Mouse (Mus musculus): ENCODE data around the gene Capn2. TPM values are rescaled to one million over a fixed set of nuclear protein-coding genes. Genes with fewer than 3 reads are reported as not detected.

Capn2 gene
- total and polyA plus RNA-seq, 3 experiments, result 28.0 to 65.3 (median 63.9) TPM

GRCm38 (mm10) chr1:182489803-182490452 is 27.5 kb downstream of the Capn2 start:
- peak overlapping the region; percentile 58 for H3K27ac ChIP-seq
- H3K4me1 ChIP-seq (ENCODE audit: control insufficient read depth, insufficient read depth, low read length), result peaks cover 25% of the 10 kb centered on the region
- H3K36me3 ChIP-seq (ENCODE audit: control insufficient read depth, insufficient read depth, low read length), result peaks cover 3% of the 10 kb centered on the region; the same call in 1 of the 2 replicates
- peak; percentile 67 for TF ChIP-seq POLR2A (IDR thresholded peaks at IDR 0.05; ENCODE audit: insufficient read depth, low read depth, low read length)
- TF ChIP-seq EP300 (IDR thresholded peaks at IDR 0.05; ENCODE audit: insufficient read depth, low read depth, low read length), result peak; percentile 94
- TF ChIP-seq CTCF (IDR thresholded peaks at IDR 0.05), result peak; percentile 97
- H3K4me3 ChIP-seq, result no peak overlapping the region
- no peaks in the 10 kb centered on the region; the same call in 1 of the 2 replicates for H3K79me2 ChIP-seq (replicated peaks; ENCODE audit: control insufficient read depth, insufficient read depth, low read length)
- 10% methylated on average over 21 of the region's 21 CpGs for WGBS
- intact Hi-C loops (cut with DNase I), result loop anchor here (1.0 to 2.0 kb wide), 3 partner anchors 27 to 113 kb away; partner anchors contain the start of gene Capn2
- no peaks in the 10 kb centered on the region for H3K27me3 ChIP-seq (ENCODE audit: control insufficient read depth, insufficient read depth, low read length)
- peak; percentile 94 to 95 for DNase-seq
- H3K9ac ChIP-seq (ENCODE audit: low read depth, low read length), result no peak overlapping the region

GRCm38 (mm10) chr1:182488503-182488902 is 28.9 kb downstream of the Capn2 start:
- DNase-seq, result no peak
- H3K27ac ChIP-seq, result no peak overlapping the region
- WGBS, result 92% methylated on average over 10 of the region's 10 CpGs
- H3K27me3 ChIP-seq (ENCODE audit: control insufficient read depth, insufficient read depth, low read length), result no peaks in the 10 kb centered on the region
- H3K4me1 ChIP-seq (ENCODE audit: control insufficient read depth, insufficient read depth, low read length), result peaks cover 16% of the 10 kb centered on the region
- H3K36me3 ChIP-seq (ENCODE audit: control insufficient read depth, insufficient read depth, low read length), result no peaks in the 10 kb centered on the region; the same call in 1 of the 2 replicates
- TF ChIP-seq EP300 (IDR thresholded peaks at IDR 0.05; ENCODE audit: insufficient read depth, low read depth, low read length), result no peak
- TF ChIP-seq CTCF (IDR thresholded peaks at IDR 0.05), result no peak
- no peak for TF ChIP-seq POLR2A (IDR thresholded peaks at IDR 0.05; ENCODE audit: insufficient read depth, low read depth, low read length)
- H3K9ac ChIP-seq (ENCODE audit: low read depth, low read length), result no peak overlapping the region
- no peak overlapping the region for H3K4me3 ChIP-seq
- no peaks in the 10 kb centered on the region for H3K79me2 ChIP-seq (replicated peaks; ENCODE audit: control insufficient read depth, insufficient read depth, low read length)
- intact Hi-C loops (cut with DNase I), result loop anchor here (2.0 kb wide), 1 partner anchor 112 kb away; no protein-coding TSS in a partner anchor

DNA sequence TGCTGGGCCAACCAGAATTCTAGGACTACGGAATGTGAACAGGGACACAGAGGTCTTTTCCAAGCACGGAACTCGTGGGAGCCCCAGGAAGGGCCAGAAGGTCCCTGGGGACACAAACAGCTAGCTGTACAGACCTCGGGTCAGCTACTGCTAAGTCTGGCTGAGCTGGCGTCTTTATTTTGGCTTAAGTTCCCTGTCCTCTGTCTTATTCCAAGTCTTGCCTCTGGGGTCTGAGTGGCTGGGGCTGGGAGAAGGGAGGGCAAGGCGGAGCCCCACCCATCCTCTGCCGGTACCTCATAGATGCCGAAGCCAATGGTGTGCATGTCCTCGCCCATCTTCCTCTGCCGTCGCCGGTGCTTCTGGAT is 33.5 kb downstream of the Capn2 start:
- TF ChIP-seq CTCF (IDR thresholded peaks at IDR 0.05), result no peak
- TF ChIP-seq EP300 (IDR thresholded peaks at IDR 0.05; ENCODE audit: insufficient read depth, low read depth, low read length), result 0 out of 2 replicates have a peak, but pooled peaks have one; percentile 25
- 0 out of 2 replicates have a peak, but pooled peaks have one; percentile 17 for TF ChIP-seq POLR2A (IDR thresholded peaks at IDR 0.05; ENCODE audit: insufficient read depth, low read depth, low read length)
- H3K4me3 ChIP-seq, result no peak overlapping the region
- no peaks in the 10 kb centered on the region for H3K79me2 ChIP-seq (replicated peaks; ENCODE audit: control insufficient read depth, insufficient read depth, low read length)
- H3K4me1 ChIP-seq (ENCODE audit: control insufficient read depth, insufficient read depth, low read length), result no peaks in the 10 kb centered on the region; the same call in 1 of the 2 replicates
- DNase-seq, result peak in 1 of 2 experiments; percentile 69
- H3K36me3 ChIP-seq (ENCODE audit: control insufficient read depth, insufficient read depth, low read length), result no peaks in the 10 kb centered on the region
- intact Hi-C loops (cut with DNase I), result no loop called here
- no peak overlapping the region for H3K9ac ChIP-seq (ENCODE audit: low read depth, low read length)
- no peaks in the 10 kb centered on the region for H3K27me3 ChIP-seq (ENCODE audit: control insufficient read depth, insufficient read depth, low read length)
- no peak overlapping the region; the same call in 1 of the 2 replicates for H3K27ac ChIP-seq
- 65% methylated on average over 12 of the region's 12 CpGs for WGBS

GRCm38 (mm10) chr1:182482991-182483909 is 34.2 kb downstream of the Capn2 start:
- no peaks in the 10 kb centered on the region for H3K36me3 ChIP-seq (ENCODE audit: control insufficient read depth, insufficient read depth, low read length)
- H3K4me3 ChIP-seq, result no peak overlapping the region
- no peaks in the 10 kb centered on the region for H3K79me2 ChIP-seq (replicated peaks; ENCODE audit: control insufficient read depth, insufficient read depth, low read length)
- WGBS, result 87% methylated on average over 14 of the region's 14 CpGs
- intact Hi-C loops (cut with DNase I), result no loop called here
- no peaks in the 10 kb centered on the region for H3K27me3 ChIP-seq (ENCODE audit: control insufficient read depth, insufficient read depth, low read length)
- H3K9ac ChIP-seq (ENCODE audit: low read depth, low read length), result no peak overlapping the region
- H3K27ac ChIP-seq, result peak overlapping the region; percentile 7; the same call in 1 of the 2 replicates
- TF ChIP-seq CTCF (IDR thresholded peaks at IDR 0.05), result no peak
- no peak for TF ChIP-seq POLR2A (IDR thresholded peaks at IDR 0.05; ENCODE audit: insufficient read depth, low read depth, low read length)
- no peak for TF ChIP-seq EP300 (IDR thresholded peaks at IDR 0.05; ENCODE audit: insufficient read depth, low read depth, low read length)
- H3K4me1 ChIP-seq (ENCODE audit: control insufficient read depth, insufficient read depth, low read length), result no peaks in the 10 kb centered on the region; the same call in 1 of the 2 replicates
- DNase-seq, result no peak

GRCm38 (mm10) chr1:182481646-182482295 is 35.6 kb downstream of the Capn2 start:
- H3K9ac ChIP-seq (ENCODE audit: low read depth, low read length), result no peak overlapping the region
- 88% methylated on average over 10 of the region's 10 CpGs for WGBS
- H3K27ac ChIP-seq, result no peak overlapping the region
- H3K27me3 ChIP-seq (ENCODE audit: control insufficient read depth, insufficient read depth, low read length), result no peaks in the 10 kb centered on the region
- no peaks in the 10 kb centered on the region for H3K36me3 ChIP-seq (ENCODE audit: control insufficient read depth, insufficient read depth, low read length)
- DNase-seq, result no peak
- no peaks in the 10 kb centered on the region; the same call in 1 of the 2 replicates for H3K4me1 ChIP-seq (ENCODE audit: control insufficient read depth, insufficient read depth, low read length)
- no peaks in the 10 kb centered on the region for H3K79me2 ChIP-seq (replicated peaks; ENCODE audit: control insufficient read depth, insufficient read depth, low read length)
- TF ChIP-seq CTCF (IDR thresholded peaks at IDR 0.05) (no peak), POLR2A (IDR thresholded peaks at IDR 0.05; ENCODE audit: insufficient read depth, low read depth, low read length) (no peak), EP300 (IDR thresholded peaks at IDR 0.05; ENCODE audit: insufficient read depth, low read depth, low read length) (no peak)
- H3K4me3 ChIP-seq, result no peak overlapping the region
- intact Hi-C loops (cut with DNase I), result no loop called here
